Mouse (Mus musculus) layer of hippocampus, adult 9-11 months (tissue): ENCODE measurements around the gene Hltf.
A peak's percentile ranks its signal among the peaks of the same experiment; 100 is the strongest.
"Not testable (repeated sequence)": the region's sequence is repeated elsewhere in the genome, so short reads cannot be mapped to it uniquely, and the experiment has no call there.

Experiments used
- DNase-seq: peaks from one replicate; pipeline ENCODE4 v3.0.0; 2022

The Hltf gene

DNA sequence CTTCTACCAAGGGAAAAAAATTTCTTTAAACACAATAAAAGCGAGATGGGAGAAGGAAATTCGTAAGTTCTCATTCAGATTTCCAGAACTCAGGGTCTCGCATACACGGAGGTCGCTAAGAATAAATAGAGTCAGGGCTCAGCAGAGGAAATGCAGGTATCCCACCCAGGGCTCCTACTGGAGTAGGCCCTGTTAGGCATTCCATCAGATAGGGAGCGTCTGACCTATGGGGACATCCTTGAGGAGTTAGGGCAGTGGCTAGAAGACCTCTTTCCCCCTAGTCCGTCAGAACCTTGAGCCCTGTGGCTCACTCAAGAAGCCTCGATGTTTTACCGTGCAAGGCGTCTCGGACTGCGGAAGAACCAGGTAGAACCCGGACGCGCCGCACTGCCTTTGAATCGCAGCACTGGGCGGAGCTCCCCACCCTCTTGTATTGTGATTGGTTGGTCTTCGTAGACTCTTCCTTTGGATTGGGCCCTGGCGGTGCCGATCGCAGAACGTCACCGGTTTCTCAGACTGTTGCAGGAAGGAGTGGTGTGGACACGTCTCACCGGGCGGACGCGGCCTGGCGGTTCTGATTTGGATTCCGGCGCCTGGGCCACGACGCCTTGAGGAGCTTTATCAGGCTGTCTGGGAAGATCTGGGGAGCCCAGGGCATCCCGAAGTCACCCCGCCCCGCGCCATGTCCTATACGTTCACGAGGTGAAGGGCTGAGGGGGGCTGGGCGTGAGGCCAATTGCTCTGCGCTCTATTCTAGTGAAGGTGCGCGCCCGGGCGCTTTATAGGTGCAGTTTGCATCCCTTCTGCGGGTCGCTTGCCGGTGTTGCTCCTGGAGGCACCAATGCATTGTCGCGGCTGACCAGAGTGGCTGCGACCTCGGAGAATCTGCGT, at the start of gene Hltf:
Hltf (plus strand) TSS at position 506 of the 891 bp plus-strand sequence.
- DNase-seq = peak; percentile 95

DNA sequence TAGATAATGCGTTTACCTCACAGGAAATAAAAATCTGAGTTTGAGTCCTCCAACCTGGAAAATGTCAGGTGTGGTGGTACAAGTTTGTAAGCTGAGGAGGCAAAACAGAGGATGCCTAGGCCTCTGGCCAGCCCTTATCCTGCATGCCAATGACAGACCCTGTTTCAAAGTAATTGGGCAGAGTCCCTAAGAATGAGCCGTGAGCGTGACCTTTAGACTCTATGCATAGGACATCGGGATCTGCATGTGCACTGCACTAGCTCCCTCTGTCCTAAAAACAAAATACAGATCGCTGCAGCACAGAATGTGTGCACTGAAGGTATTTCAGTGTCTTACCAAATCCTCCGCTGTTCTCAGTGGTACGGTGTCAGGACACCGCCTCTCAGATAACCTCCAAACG, 47.1 kb upstream of the Hltf start:
- no peak for DNase-seq

DNA sequence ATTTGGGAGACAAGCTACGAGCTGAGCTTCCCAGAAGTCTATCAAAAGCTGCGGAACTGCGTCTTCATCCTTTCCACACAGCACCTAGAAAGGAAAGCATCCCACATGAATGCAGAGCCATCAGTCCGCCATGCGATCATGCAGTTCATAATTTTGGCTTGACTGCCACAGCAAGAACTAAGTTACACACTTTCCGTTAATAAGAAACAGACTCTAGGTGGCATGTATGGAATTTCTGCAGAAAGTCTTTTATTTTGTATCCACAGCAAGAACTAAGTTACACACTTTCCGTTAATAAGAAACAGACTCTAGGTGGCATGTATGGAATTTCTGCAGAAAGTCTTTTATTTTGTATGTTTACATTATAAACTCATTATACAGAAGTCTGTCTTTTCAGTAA, 46.7 kb upstream of the Hltf start:
- DNase-seq = not testable (repeated sequence)

DNA sequence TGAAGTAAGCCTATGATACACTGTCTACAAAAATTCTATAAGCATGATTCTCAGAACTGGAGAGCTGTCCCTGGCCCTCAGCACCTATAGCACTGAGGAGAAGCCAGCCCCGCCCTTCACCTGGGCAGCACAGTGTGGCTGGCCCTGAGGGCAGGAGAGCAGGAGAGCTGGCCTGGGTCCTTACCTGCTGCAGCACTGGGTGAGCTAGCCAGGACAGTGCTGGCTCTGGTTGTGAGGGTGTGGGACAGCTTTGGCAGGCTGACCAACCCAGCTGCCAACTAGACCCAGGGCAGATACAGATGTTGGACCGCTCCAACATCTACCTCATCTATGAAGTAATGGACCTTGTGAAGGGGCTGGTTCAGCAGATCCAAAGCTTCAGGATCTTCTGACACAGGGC, 43.2 kb upstream of the Hltf start:
- DNase-seq = no peak

DNA sequence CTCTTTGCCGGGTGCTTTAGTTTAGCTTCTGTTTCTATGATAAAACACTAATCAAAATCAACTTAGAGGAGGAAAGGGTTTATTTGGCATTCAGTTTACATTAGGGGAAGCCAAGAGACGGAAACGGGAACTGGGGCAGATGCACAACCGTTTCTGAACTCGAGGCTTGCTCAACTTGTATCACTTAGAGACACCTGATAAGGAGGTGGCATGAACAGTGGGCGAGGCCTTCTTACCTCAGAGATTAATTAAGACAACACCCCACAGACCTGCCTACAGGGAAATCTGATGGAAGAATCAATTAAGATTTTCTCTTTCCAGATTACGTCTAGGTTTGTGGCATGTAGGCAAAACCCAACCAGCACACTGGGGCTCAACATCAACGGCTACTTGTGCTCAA, 39.5 kb upstream of the Hltf start:
- no peak for DNase-seq

DNA sequence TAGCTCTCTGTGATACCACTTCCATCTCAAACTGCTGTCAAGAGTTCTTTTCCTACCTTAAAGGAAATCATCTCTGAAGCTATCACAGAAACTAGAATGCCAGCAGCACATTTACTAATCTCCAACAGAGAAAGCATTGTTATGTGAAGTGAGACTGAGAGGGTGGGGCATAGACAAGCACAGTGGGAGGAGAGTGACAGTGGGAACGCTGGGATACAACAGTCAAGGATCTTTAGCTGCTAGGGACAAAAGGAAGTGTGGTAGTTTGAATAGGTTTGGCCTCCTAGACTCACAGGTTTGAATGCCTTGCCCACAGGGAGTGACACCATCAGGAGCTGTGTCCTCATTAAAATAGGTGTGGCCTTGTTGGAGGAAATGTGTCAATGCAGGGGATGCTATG, 33.8 kb upstream of the Hltf start:
- DNase-seq = no peak

DNA sequence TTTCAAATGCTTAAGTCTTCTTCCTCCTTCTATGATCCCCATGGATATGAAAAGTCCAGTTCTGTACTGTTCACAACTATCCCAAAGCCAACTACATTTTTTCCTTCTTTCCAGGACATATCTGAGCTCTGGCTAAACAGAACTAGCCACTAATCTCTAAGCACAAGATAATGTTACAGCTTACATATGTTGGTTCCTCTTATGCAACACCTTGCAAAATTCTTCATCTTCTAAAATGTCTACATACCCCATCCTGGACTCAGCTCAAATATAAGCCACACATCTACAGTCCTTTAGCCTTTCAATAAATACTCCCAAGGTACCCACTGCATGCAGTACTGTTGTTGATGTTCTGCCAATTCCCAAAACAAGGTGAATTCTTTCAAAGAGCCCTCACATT, 31.1 kb upstream of the Hltf start:
- DNase-seq = no peak

DNA sequence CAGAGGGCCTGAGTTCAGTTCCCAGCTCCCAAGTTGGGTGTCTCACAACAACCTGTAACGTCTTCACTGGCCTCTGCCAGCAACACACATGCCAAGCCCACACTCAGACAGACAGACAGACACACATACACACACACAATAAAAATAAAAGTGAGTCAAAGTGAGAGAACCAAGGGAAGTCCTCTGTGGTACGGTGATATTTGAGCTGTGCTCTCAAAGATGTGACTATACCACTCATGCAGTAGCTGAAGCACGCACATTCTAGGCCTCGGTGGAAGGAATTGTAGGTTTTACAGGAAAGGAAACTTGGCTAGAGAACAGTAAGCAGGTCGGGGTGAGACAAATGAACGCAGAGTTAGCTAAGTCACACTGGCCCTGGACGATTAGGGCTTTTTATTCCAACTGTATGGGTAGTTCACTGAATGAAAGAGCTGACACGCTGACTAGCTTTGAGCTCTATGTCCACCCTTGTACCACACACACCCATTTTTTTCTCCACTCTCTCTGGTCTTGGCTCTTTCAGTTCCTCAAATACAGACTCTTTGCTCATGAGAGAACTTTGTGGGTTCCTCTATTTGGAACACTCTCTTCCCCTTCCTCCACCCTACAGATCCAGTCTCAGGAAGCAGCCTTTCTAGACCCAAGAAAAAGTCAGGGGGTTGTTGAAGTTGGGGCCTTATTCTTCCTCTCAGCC, 30.5 kb upstream of the Hltf start:
- DNase-seq = peak; percentile 60

DNA sequence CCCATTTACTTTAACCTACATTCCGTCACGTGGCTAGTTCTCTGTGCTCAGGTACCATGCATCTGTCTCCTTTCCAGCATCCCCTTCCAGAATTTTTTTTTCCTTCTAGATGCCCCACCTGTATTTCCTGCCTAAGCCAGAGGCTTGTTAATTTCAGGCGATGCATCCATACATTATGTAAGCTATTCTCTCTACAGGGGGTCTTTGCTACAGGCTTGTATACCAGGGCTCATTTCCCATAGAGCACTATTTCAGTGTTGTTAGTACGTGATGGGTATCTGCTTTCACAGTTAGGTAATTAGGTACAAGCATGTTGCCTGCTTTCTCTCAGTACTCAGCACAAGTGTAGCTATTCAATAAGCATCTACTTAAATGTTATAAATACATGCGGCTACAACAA, 29.8 kb upstream of the Hltf start:
- DNase-seq = no peak

DNA sequence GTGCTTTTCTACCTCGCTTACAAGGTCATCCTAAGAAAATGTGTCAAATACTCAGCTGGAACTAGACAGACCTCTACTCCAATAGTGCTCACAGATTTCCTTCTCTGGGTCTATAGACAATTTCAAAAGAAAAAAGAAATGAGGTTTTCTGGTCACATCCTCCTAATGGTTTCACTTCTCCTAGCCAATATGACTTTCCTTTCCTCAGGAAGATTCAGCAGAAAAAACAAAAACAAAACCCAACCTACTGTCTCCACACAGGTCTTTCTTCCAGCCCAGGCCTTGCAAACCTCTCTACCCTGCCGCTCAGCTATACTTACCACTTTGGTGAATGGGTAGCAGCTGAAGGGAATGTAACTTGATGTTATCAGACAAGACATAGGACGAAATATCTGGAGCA, 29.0 kb upstream of the Hltf start:
- DNase-seq = no peak

DNA sequence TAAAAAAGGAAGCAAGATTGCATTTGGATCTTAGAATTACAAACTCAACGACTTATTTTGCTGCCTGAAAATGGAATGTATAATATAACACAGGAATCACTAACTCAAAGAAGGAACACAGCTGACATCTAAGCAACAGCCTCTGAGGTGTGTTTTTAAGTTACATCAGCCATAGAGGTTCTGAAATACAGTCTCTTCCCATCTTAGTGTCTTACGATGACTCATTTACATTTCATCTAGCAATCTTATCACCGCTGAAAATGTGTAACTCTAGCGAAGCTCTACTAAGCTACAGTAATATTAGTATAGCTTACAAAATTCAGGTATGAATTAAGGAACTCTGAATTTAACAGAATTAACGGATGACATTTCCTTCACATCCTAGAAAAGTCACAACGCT, 26.8 kb upstream of the Hltf start:
- no peak for DNase-seq

DNA sequence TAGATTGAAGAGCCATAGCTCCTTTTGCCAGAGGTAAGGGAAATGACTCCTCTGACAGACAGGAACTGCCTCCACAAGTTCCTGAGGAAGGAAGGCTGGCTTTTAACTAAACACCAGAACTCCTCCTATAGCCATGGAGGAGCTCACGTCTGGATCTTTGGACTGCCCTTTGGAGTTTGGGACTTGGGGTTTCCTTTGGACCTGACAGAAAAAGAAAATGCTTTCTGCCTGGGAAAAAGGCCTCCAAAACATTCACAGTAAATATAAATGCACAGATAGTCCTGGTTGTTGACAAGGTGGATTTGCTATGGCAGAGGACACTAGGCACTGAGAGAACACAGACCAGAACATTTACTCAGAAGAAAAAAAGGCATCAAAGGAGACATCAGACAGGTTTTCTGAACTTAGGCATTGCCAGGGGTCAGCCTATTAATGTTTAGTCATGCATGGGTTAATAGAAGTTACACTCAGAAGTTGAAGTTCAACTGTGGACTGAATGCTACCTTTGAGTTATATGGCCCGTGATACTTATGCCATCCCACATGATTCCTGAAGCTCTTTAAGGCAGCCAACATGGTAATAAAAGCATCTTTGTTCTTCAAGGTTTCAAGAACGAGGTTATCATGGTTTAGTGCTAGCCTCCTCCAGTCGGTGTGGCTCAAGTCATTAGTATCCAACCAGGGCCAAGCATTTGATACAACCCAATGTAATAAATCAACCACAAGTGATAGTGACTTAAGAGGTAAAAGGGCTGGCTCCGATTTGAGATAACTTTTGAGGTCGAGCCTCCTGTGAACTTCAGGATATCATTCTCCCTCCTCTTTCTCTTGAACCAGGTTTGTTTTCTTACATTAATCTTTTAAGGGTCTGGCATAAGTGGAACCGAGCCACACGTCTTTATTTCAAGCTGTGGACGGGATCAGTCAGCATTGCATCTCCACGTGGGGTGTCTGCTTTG, 23.6 kb upstream of the Hltf start:
- DNase-seq = no peak

DNA sequence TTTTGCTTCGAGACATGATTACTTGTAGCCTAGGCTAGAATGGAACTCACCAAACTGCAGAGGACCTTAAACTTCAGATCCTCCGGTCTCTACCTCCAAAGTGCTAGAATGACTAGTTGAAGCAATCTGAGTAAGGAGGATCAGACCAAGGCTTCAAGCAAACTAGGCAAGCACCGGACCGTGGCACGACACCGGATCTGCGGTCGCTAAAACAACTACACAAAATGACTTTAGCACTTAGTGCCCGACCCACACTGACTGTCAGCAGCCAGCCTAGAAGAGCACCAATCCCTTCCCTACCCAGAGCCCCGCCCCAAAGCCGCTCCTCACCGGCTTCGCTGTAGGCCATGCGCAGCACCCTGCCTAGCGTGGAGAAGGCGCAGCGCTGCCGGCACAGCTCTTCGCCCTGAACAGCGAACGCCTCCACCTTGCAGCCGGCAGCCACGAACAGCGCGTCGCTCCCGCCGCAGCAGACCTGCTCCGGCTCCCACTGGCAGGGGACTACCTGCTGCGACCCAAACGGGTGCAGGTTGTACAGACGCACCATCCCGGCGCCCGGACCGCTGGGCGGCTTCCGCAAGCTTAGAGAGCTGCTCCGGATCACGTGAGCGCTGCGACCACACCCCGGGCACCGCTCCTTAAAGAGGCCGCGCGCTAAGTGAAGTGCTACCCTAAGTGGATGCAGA, 22.7 kb upstream of the Hltf start, which contains the start of gene Hps3:
Hps3 (minus strand) TSS at position 597 of the 686 bp plus-strand sequence.
- DNase-seq = peak; percentile 90

DNA sequence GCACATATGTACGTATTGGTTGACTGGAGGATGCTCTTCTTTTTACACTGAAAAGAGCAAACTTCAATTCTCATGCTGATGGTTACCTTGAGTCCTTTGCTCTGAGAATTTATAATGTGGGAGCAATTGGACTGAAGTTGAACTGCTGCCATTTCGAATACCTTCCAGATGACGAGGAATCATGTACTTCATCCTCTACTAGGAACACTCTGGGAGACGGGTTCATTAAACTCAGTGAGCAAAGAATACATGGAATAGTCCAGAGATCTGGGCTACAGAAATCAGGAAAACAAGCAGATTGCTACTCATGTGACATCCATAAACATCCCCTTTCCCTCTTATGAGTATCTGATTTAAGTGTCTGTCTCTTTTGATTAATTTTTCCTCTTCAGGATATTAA, 21.5 kb upstream of the Hltf start:
- DNase-seq = no peak

DNA sequence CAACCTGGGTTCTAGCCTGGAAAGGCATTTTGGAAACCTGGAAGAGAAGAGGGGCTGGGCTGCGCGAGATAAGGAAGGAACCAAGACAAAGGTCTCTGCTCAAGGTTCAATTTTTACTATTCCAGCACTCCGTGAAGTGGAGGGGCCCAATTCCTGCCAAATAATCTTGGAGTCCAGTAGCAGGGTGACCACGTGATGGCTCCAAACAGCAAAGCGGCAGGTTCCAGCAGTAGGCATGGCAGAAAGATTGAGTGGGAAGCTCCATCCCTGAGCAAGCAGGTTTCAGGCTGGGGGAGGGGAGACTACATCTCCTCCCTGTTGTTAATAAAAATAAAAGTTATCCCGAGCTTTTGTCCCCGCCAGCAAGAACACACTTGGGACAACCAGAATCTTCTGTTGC, 16.1 kb upstream of the Hltf start:
- DNase-seq = not testable (repeated sequence)

DNA sequence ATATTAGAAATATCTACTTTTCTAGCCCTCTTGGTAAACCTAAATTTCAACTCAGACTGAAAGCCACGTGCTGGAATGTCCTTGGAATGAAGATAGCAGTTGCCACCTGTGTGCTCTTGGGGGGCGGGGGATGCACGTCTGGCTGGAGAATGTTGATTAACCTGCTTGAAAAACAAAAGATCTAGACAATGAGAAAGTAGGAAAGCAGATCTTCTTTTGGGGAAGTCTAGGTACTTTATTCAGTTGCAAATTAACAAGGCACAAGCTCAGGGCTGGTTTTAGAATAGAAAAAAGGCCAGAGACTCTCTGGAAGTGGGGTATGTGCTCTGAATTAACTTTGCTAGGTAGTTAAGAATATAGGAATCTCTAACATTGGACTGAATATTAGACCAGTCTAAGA, 12.9 kb upstream of the Hltf start:
- DNase-seq = not testable (repeated sequence)

DNA sequence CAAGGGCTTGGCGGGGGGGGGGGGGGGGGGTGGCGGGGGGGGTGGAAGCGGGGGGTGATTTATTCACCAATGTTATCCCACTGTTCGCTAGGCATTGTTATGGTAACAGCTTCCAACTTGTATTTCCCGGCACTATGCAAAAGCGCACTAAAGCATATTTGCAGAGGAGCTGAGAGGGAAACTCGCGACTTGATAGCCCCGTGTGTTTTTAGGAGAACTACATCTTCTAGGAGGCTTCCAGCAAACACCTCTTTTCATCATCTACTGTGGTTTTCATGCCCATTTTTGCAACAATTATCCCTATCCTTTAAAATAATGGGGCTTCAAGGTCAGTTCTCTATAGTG, 558 bp downstream of the Hltf start:
- no peak for DNase-seq

DNA sequence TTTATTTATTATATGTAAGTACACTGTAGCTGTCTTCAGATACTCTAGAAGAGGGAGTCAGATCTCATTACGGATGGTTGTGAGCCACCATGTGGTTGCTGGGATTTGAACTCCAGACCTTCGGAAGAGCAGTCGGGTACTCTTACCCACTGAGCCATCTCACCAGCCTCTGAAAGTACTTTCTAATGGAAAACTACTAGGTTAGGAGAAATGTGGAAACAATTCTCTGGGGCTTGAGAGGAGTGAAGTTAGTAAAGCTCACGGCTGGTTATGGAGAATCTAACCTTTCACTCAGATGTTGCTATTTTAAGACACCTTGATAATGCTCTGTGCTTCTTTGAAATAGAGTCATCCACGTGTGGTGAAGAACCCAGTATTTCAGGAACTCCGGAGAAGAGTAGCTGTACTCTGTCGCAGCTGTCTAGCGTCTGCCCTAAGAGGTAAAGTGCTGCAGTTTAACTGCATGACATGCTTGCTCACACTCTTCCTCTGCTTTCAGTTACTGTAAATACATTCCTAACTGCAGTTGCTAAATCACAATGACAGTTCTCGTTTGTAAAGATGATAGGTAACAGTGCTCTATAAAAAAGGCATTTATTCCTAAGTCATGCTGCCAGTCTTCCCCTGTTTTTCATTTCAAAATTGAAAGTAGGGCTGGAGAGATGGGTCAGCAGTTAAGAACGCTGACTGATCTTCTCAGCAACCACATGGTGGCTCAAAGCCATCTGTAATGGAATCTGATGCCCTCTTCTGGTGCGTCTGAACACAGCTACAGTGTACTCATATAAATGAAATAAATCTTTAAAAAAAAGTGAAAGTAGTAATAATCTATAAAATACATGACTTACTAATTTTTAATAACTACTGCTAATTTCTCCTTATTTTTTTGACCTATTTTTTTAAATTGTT, 18.8 kb downstream of the Hltf start:
- no peak for DNase-seq

DNA sequence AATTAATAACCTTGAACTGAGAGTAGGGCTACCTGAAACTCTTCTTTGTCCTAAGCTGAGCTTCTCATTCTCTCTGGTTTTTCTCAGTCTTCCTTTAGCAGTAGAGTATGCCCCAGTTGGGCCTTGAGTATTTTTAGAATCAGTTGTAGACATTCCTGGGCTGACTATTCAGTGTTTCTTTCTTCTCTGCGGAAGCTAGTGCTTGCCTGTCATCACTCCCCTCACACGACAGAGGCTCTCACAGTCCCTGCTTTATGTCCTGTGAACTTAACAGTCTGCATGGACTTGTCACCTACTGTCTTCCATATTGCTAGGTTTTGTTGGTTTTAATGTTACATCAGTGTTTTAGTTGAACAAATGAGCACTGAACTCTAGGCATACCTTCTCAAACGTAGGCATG, 24.6 kb downstream of the Hltf start:
- no peak for DNase-seq

DNA sequence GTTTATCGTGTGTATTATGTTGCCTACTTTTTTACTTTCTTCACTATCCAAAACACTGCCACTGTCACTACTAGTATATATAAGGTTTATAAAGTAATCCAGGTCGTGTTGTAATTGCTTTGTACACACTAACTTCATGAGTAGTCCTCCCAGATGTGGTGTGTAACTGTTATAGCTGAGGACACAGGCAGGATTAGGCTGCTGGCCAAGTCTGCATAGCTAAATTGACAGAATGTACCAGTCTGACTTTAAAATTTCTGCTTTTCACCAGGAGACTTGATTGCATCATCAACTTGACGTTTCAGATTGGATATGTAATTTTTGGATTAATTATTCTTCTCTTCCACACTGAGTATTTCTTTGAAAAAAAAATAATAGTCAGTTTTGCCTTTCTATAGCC, 46.2 kb downstream of the Hltf start:
- no peak for DNase-seq

DNA sequence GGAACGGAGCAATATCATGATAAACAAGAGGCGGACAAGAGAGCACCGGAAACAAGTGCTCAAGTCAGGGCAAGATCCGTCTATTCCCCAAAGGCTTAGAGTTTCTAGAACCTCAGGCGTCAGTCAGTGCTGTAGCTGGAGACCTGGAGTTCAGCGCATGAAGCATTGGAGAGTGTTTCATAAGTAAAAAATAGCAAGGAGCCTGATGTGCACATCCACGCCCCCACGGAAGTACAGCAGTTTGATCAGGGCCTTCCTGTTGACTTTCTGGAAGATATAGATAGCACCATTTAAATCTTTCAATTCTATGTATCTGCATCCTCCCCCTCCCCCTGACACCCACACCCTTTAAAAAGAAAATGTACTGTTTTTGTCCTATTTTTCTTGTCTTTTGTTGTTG, 46.7 kb downstream of the Hltf start:
- no peak for DNase-seq

DNA sequence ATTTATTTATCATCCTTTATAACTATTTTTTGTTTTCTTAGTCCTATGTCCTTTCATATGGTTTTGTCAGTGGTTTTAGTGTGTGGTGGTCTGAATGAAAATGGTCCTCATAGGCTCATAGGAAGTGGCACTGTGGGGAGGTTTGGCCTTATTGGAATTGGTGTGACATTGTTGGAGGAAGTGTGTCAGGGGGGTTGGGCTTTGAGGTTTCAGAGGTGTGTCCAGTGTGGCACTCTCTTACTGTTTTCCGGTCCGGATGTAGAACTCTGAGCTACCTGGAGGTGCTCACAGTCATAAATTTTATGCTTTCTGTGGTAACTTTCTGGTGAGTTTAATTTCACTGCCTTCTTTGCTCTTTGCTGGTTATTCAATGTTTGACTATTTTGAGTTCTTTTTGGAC, 47.2 kb downstream of the Hltf start:
- no peak for DNase-seq
